Mouse (Mus musculus) neural tube, embryonic 11.5 days (tissue): Measurements from ENCODE around the gene Akr1a1. TPM values are rescaled to one million over a fixed set of nuclear protein-coding genes. Genes with fewer than 3 reads are reported as not detected.
"Not testable (repeated sequence)": the region's sequence is repeated elsewhere in the genome, so short reads cannot be mapped to it uniquely, and the experiment has no call there.

Source experiments
- ATAC-seq: fragments of 200-750 bp; cut with Nextera tagmentation; 2 replicates; pipeline ENCODE4 v1.8.0; 2017; ENCODE audit warnings: moderate number of reproducible peaks, mild to moderate bottlenecking, moderate TSS enrichment, moderate library complexity; ENCODE audit not compliant: insufficient read depth, low FRiP score, low TSS enrichment
- DNase-seq: peaks from one replicate; pipeline ENCODE4 v3.0.0-alpha.2; 2015; ENCODE audit warnings: low spot score
- H3K27ac ChIP-seq: fragments of 300-500 bp; sonication (generic); 2 replicates; pipeline ENCODE4 v1.5.1; 2014; ENCODE audit warnings: low read depth, mild to moderate bottlenecking, low read length
- H3K27me3 ChIP-seq: fragments of 300-500 bp; sonication (generic); 2 replicates; pipeline ENCODE4 v1.6.1; 2014; ENCODE audit warnings: mild to moderate bottlenecking, low read length, mixed read lengths; ENCODE audit not compliant: control insufficient read depth, insufficient read depth
- H3K36me3 ChIP-seq: fragments of 300-500 bp; sonication (generic); 2 replicates; pipeline ENCODE4 v1.6.1; 2014; ENCODE audit warnings: mild to moderate bottlenecking, low read length, moderate library complexity, mixed read lengths; ENCODE audit not compliant: control insufficient read depth, insufficient read depth
- H3K4me1 ChIP-seq: fragments of 300-500 bp; sonication (generic); 2 replicates; pipeline ENCODE4 v1.6.1; 2014; ENCODE audit warnings: low read length, mixed read lengths; ENCODE audit not compliant: control insufficient read depth, insufficient read depth
- H3K4me2 ChIP-seq: fragments of 300-500 bp; sonication (generic); 2 replicates; pipeline ENCODE4 v1.6.1; 2014; ENCODE audit warnings: low read depth, mild to moderate bottlenecking, moderate library complexity
- H3K4me3 ChIP-seq: fragments of 300-500 bp; sonication (generic); 2 replicates; pipeline ENCODE4 v1.5.1; 2014; ENCODE audit warnings: low read depth, low read length
- H3K9ac ChIP-seq: fragments of 300-500 bp; sonication (generic); 2 replicates; pipeline ENCODE4 v1.6.1; 2014; ENCODE audit warnings: mild to moderate bottlenecking, low read length
- H3K9me3 ChIP-seq: fragments of 300-500 bp; sonication (generic); 2 replicates; pipeline ENCODE4 v1.6.1; 2016; ENCODE audit warnings: low read length; ENCODE audit not compliant: control insufficient read depth
- WGBS: fragments of 180-500 bp; shearing (Covaris S2); extraction: QIAGEN DNeasy Blood & Tissue Kit; methylation state at CpG from one replicate; pipeline ENCODE4 v1.1.7; 2014; 5-methylcytosine and 5-hydroxymethylcytosine counted together
- polyA plus RNA-seq: library from polyadenylated mRNA; unstranded; fragments of >200 nt; fragmentation: Nextera tagmentation; extraction: Ambion mirVana; gene quantifications from 2 replicates; pipeline ENCODE4 v1.2.1, GENCODE M21; 2014

Gene Akr1a1
- polyA plus RNA-seq, 1 experiment from 2014 or later, result 619 TPM

DNA sequence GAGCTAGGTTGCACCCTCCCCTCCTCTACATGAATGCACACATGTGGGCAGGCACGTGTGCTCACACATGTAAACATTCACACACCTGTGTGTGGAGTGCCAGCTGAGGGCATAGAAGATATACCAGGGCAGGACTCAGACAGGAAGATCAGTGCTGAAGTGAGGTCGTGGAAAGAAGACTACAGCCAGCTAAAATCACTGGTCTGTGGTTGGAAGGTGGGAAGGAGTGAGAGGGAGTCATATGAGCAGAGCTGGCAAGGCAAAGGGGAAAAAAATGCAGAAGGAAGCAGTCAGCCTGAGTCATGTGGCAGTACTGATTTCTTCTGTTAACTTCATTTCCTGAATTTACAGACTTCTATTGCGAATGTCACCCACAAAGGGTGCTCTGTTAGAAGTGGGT is 16.7 kb upstream of the Akr1a1 start:
- 72% methylated on average over 3 of the region's 3 CpGs for WGBS
- H3K4me3 ChIP-seq, result no peak overlapping the region
- no peak for ATAC-seq

GRCm38 (mm10) chr4:116666625-116667024 is 15.1 kb upstream of the Akr1a1 start:
- Histone ChIP-seq H3K9me3 (no peaks in the 10 kb centered on the region), H3K4me1 (no peaks in the 10 kb centered on the region), H3K27me3 (no peaks in the 10 kb centered on the region), H3K4me2 (no peak overlapping the region), H3K27ac (no peak overlapping the region), H3K9ac (no peak overlapping the region), H3K36me3 (no peaks in the 10 kb centered on the region), H3K4me3 (no peak overlapping the region)
- WGBS, result 76% methylated on average over 4 of the region's 4 CpGs
- ATAC-seq (no peak), DNase-seq (no peak)

More for the DNA sequence above, 16.7 kb upstream of the Akr1a1 start:
- Histone ChIP-seq H3K4me2 (no peak overlapping the region), H3K36me3 (no peaks in the 10 kb centered on the region), H3K9me3 (no peaks in the 10 kb centered on the region), H3K9ac (no peak overlapping the region), H3K27ac (no peak overlapping the region), H3K4me1 (no peaks in the 10 kb centered on the region), H3K27me3 (no peaks in the 10 kb centered on the region)
- no peak for DNase-seq

- no peak for ATAC-seq
- DNase-seq, result no peak
- Histone ChIP-seq H3K9me3 (no peaks in the 10 kb centered on the region), H3K27ac (no peak overlapping the region), H3K4me2 (no peak overlapping the region), H3K4me1 (no peaks in the 10 kb centered on the region), H3K27me3 (no peaks in the 10 kb centered on the region), H3K36me3 (no peaks in the 10 kb centered on the region), H3K9ac (no peak overlapping the region), H3K4me3 (no peak overlapping the region)
- WGBS, result 83% methylated on average over 1 of the region's 1 CpGs
Measured at GRCm38 (mm10) chr4:116661998-116662397, 10.5 kb upstream of the Akr1a1 start.

GRCm38 (mm10) chr4:116660829-116661228 is 9.3 kb upstream of the Akr1a1 start:
- WGBS, result 82% methylated on average over 6 of the region's 6 CpGs
- no peak overlapping the region for H3K9ac ChIP-seq

DNA sequence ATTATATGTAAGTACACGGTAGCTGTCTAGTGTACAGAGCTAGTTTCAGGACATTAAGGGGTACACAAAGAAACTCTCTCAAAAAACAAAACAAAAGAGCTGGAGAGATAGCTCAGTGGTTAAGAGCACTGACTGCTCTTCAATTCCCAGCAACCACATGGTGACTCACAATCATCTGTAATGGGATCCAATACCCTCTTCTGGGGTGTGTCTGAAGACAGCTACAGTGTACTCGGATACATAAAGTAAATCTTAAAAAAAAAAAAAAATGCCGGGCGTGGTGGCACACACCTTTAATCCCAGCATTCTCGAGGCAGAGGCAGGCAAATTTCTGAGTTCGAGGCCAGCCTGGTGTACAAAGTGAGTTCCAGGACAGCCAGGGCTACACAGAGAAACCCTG is 8.4 kb upstream of the Akr1a1 start:
- not testable (repeated sequence) for H3K36me3 ChIP-seq, H3K4me1 ChIP-seq, H3K9me3 ChIP-seq, H3K27ac ChIP-seq, ATAC-seq, H3K4me2 ChIP-seq, H3K27me3 ChIP-seq, H3K9ac ChIP-seq, H3K4me3 ChIP-seq, DNase-seq
- WGBS, result 90% methylated on average over 6 of the region's 6 CpGs

More at GRCm38 (mm10) chr4:116660829-116661228, 9.3 kb upstream of the Akr1a1 start:
- H3K4me3 ChIP-seq, result no peak overlapping the region
- no peak overlapping the region for H3K27ac ChIP-seq
- no peaks in the 10 kb centered on the region for H3K4me1 ChIP-seq
- ATAC-seq (no peak), DNase-seq (no peak)
- no peaks in the 10 kb centered on the region for H3K36me3 ChIP-seq
- H3K4me2 ChIP-seq, result no peak overlapping the region
- H3K27me3 ChIP-seq, result no peaks in the 10 kb centered on the region
- H3K9me3 ChIP-seq, result no peaks in the 10 kb centered on the region

DNA sequence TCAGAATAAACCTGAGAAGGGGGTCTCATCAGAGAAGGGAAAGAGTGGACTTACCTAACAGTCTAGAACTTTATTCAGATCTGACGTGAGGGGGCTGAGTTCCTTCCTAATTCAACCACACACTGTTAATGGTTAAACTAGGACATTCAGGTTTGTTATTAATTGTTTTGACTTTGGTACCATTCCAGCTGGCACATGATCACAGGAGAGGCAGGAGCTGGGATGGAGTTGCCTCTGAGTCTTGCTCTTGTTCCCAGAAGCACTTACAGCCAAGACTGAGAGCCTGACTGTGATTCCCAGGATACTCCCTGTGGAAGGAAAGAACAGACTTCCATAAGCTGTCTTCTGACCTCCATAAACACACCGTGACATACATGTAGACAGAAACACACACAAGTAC is 8.0 kb upstream of the Akr1a1 start:
- Histone ChIP-seq H3K9ac (no peak overlapping the region), H3K4me3 (no peak overlapping the region), H3K36me3 (no peaks in the 10 kb centered on the region), H3K4me2 (no peak overlapping the region), H3K4me1 (no peaks in the 10 kb centered on the region), H3K9me3 (no peaks in the 10 kb centered on the region), H3K27me3 (no peaks in the 10 kb centered on the region), H3K27ac (no peak overlapping the region)
- ATAC-seq (no peak), DNase-seq (no peak)
- WGBS, result 79% methylated on average over 2 of the region's 2 CpGs

GRCm38 (mm10) chr4:116657971-116658370 is 6.5 kb upstream of the Akr1a1 start:
- Histone ChIP-seq H3K4me2 (no peak overlapping the region), H3K4me1 (no peaks in the 10 kb centered on the region), H3K27me3 (no peaks in the 10 kb centered on the region), H3K9ac (no peak overlapping the region), H3K4me3 (no peak overlapping the region), H3K36me3 (no peaks in the 10 kb centered on the region), H3K9me3 (no peaks in the 10 kb centered on the region), H3K27ac (no peak overlapping the region)
- no peak for ATAC-seq
- no peak for DNase-seq
- 46% methylated on average over 3 of the region's 3 CpGs for WGBS

GRCm38 (mm10) chr4:116655658-116656057 is 4.2 kb upstream of the Akr1a1 start:
- Histone ChIP-seq H3K4me3 (no peak overlapping the region), H3K27me3 (no peaks in the 10 kb centered on the region), H3K27ac (no peak overlapping the region), H3K4me1 (no peaks in the 10 kb centered on the region), H3K9me3 (no peaks in the 10 kb centered on the region), H3K36me3 (no peaks in the 10 kb centered on the region), H3K9ac (no peak overlapping the region), H3K4me2 (no peak overlapping the region)
- no peak for DNase-seq
- WGBS, result 72% methylated on average over 3 of the region's 3 CpGs
- no peak for ATAC-seq

- 70% methylated on average over 2 of the region's 2 CpGs for WGBS
- Histone ChIP-seq H3K4me1 (0 out of 2 replicates have a peak, but pooled peaks cover 2% of the 10 kb centered on the region), H3K4me2 (no peak overlapping the region), H3K27me3 (no peaks in the 10 kb centered on the region), H3K9ac (no peak overlapping the region), H3K9me3 (no peaks in the 10 kb centered on the region), H3K27ac (no peak overlapping the region), H3K4me3 (no peak overlapping the region), H3K36me3 (no peaks in the 10 kb centered on the region)
- ATAC-seq (no peak), DNase-seq (no peak)
Measured at GRCm38 (mm10) chr4:116655100-116655499, 3.6 kb upstream of the Akr1a1 start.
